10 mouse cellular contexts compared by ENCODE assay signal in the genomic region with DNA sequence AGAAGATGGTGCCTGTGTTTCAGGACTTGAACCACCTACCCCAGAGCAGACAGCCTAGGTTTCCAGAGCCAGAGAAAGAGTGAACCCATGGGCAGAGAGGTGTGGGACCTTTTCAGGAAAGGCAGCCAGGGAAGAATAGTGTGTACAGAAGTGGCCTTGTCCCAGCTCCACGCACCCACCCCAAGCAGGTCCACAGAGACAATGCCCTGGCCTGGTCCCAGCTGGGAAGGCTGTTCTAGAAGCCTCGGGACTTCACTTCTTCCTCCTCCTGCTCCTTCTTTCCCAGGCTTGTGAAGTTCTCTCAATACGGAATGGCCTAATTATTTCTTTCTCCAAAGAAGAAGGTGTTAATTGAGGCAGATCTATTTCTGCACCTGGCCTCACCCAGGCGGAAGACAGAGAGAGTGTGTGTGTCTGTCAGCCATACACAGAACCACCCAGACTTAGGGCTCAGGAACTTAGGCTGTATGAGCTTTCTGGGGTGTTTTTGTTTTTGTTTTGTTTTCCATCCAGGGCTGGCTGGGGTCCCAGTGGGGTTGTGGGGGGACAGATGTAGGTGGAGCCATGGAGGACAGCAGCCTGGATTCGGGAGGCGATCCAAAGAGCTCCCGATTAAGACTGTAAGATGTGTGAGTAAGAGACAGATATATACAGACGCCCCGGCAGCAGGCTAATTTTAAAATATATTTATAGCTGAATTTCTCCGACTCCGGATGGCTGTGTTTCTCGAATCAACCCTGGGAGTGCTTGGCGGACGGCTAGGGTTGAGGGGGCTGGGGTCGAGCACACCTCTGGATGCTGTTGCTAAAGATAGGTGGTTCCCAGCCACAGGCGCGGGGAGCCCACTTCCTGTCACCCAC.
DNase-seq lines count a peak whose midpoint lies in the region; ATAC-seq and TF ChIP-seq lines count a peak whose summit lies in the region.
"Had no signal": no experiment of that assay in that cellular context is flagged by ENCODE, and none has a peak within 500 bp of the region (broad histone marks: within the 10 kb centered on the region; RNA-seq: fewer than 3 reads in every experiment).

No protein-coding gene starts in this region.

- no peak overlapping the region for H3K4me3 ChIP-seq in hindbrain, embryonic 14.5 days (replicated peaks; ENCODE audit: low read length)
- H3K4me3 ChIP-seq in hindbrain, embryonic 12.5 days, result no peak overlapping the region
- no peak overlapping the region for H3K4me3 ChIP-seq in forebrain, embryonic 15.5 days
- H3K4me3 ChIP-seq in heart, embryonic 14.5 days (ENCODE audit: control insufficient read depth in 1 of 2, insufficient read depth in 1 of 2, low read depth in 1 of 2, low read length in 2 of 2), result no peak overlapping the region
- no peak overlapping the region for H3K4me3 ChIP-seq in limb, embryonic 10.5 days
- H3K4me3 ChIP-seq in stomach, postnatal 0 days (ENCODE audit: low read depth, low read length), result no peak overlapping the region

- no peaks in the 10 kb centered on the region for H3K9me3 ChIP-seq in hindbrain, embryonic 14.5 days (ENCODE audit: control insufficient read depth, low read length)
- no peaks in the 10 kb centered on the region for H3K9me3 ChIP-seq in hindbrain, embryonic 12.5 days (replicated peaks)
- H3K9me3 ChIP-seq in forebrain, embryonic 15.5 days, result no peaks in the 10 kb centered on the region
- H3K9me3 ChIP-seq in heart, embryonic 14.5 days (ENCODE audit: control insufficient read depth, low read length), result no peaks in the 10 kb centered on the region
- H3K9me3 ChIP-seq in limb, embryonic 10.5 days (replicated peaks), result no peaks in the 10 kb centered on the region
- no peaks in the 10 kb centered on the region for H3K9me3 ChIP-seq in stomach, postnatal 0 days (ENCODE audit: control insufficient read depth, low read length)

- no peaks in the 10 kb centered on the region for H3K27me3 ChIP-seq in hindbrain, embryonic 14.5 days (ENCODE audit: control insufficient read depth, insufficient read depth, low read length)
- H3K27me3 ChIP-seq in hindbrain, embryonic 12.5 days, result no peaks in the 10 kb centered on the region
- H3K27me3 ChIP-seq in forebrain, embryonic 15.5 days, result no peaks in the 10 kb centered on the region
- no peaks in the 10 kb centered on the region for H3K27me3 ChIP-seq in heart, embryonic 14.5 days (ENCODE audit: control insufficient read depth, insufficient read depth, low read length)
- H3K27me3 ChIP-seq in limb, embryonic 10.5 days (ENCODE audit: low read depth, poor library complexity, severe bottlenecking), result no peaks in the 10 kb centered on the region
- H3K27me3 ChIP-seq in stomach, postnatal 0 days (ENCODE audit: control insufficient read depth, insufficient read depth, low read length), result no peaks in the 10 kb centered on the region

- H3K4me2 ChIP-seq in hindbrain, embryonic 14.5 days (replicated peaks), result no peak overlapping the region
- no peak overlapping the region for H3K4me2 ChIP-seq in hindbrain, embryonic 12.5 days (replicated peaks)
- H3K4me2 ChIP-seq in forebrain, embryonic 15.5 days (replicated peaks), result no peak overlapping the region
- H3K4me2 ChIP-seq in heart, embryonic 14.5 days (ENCODE audit: low read length), result peak overlapping the region; percentile 41
- H3K4me2 ChIP-seq in stomach, postnatal 0 days (replicated peaks; ENCODE audit: low read depth), result no peak overlapping the region

- WGBS in hindbrain, embryonic 14.5 days, result 84% methylated on average over 17 of the region's 17 CpGs
- WGBS in hindbrain, embryonic 12.5 days, result 83% methylated on average over 17 of the region's 17 CpGs
- 67% methylated on average over 17 of the region's 17 CpGs for WGBS in forebrain, embryonic 15.5 days
- 26% methylated on average over 17 of the region's 17 CpGs for WGBS in heart, embryonic 14.5 days
- 85% methylated on average over 17 of the region's 17 CpGs for WGBS in limb, embryonic 10.5 days
- 60% methylated on average over 17 of the region's 17 CpGs for WGBS in stomach, postnatal 0 days

- no peak overlapping the region for H3K9ac ChIP-seq in hindbrain, embryonic 14.5 days
- no peak overlapping the region for H3K9ac ChIP-seq in hindbrain, embryonic 12.5 days
- no peak overlapping the region for H3K9ac ChIP-seq in forebrain, embryonic 15.5 days (replicated peaks)
- peak overlapping the region; percentile 45; the same call in 1 of the 2 replicates for H3K9ac ChIP-seq in heart, embryonic 14.5 days (ENCODE audit: low read length)
- no peak overlapping the region for H3K9ac ChIP-seq in stomach, postnatal 0 days (ENCODE audit: low read length)

- H3K36me3 ChIP-seq in hindbrain, embryonic 14.5 days (replicated peaks; ENCODE audit: control insufficient read depth, insufficient read depth), result peaks cover 40% of the 10 kb centered on the region
- peaks cover 25% of the 10 kb centered on the region; the same call in 1 of the 2 replicates for H3K36me3 ChIP-seq in hindbrain, embryonic 12.5 days
- H3K36me3 ChIP-seq in forebrain, embryonic 15.5 days, result peaks cover 3% of the 10 kb centered on the region; the same call in 1 of the 2 replicates
- no peaks in the 10 kb centered on the region for H3K36me3 ChIP-seq in heart, embryonic 14.5 days (ENCODE audit: control insufficient read depth, insufficient read depth, low read length)
- H3K36me3 ChIP-seq in limb, embryonic 10.5 days, result no peaks in the 10 kb centered on the region
- no peaks in the 10 kb centered on the region for H3K36me3 ChIP-seq in stomach, postnatal 0 days (ENCODE audit: control insufficient read depth, insufficient read depth, low read length)

- no peak for TF ChIP-seq EP300 in stomach, postnatal 0 days (optimal IDR thresholded peaks at IDR 0.05)

- TF ChIP-seq CTCF in stomach, postnatal 0 days (IDR thresholded peaks at IDR 0.05; ENCODE audit: low read depth), result no peak

- no peaks in the 10 kb centered on the region for H3K4me1 ChIP-seq in hindbrain, embryonic 14.5 days (replicated peaks; ENCODE audit: control insufficient read depth, insufficient read depth, low read length)
- H3K4me1 ChIP-seq in hindbrain, embryonic 12.5 days, result no peaks in the 10 kb centered on the region
- peaks cover 20% of the 10 kb centered on the region for H3K4me1 ChIP-seq in forebrain, embryonic 15.5 days
- peaks cover 8 to 9% of the 10 kb centered on the region in 2 experiments; a peak in 3 of 4 replicates for H3K4me1 ChIP-seq in heart, embryonic 14.5 days (ENCODE audit: control insufficient read depth in 2 of 2, insufficient read depth in 2 of 2, low read length in 2 of 2)
- peaks cover 6% of the 10 kb centered on the region; the same call in 1 of the 2 replicates for H3K4me1 ChIP-seq in limb, embryonic 10.5 days
- H3K4me1 ChIP-seq in stomach, postnatal 0 days (replicated peaks; ENCODE audit: control insufficient read depth, insufficient read depth), result no peaks in the 10 kb centered on the region

- ATAC-seq in hindbrain, embryonic 14.5 days (ENCODE audit: low FRiP score), result no peak
- ATAC-seq in hindbrain, embryonic 12.5 days (ENCODE audit: low FRiP score), result no peak
- ATAC-seq in forebrain, embryonic 15.5 days (replicated peaks), result 0 out of 2 replicates have a peak, but pooled peaks have one; percentile 53
- no peak for ATAC-seq in heart, embryonic 14.5 days (ENCODE audit: insufficient number of reproducible peaks, insufficient read depth, low FRiP score, low read depth)
- ATAC-seq in stomach, postnatal 0 days (ENCODE audit: low FRiP score, low TSS enrichment), result no peak
- ATAC-seq in megakaryocyte-erythroid progenitor cell, adult 5-6 weeks (replicated peaks; ENCODE audit: low FRiP score, low TSS enrichment, poor library complexity, severe bottlenecking), result no peak

- H3K27ac ChIP-seq in hindbrain, embryonic 14.5 days, result peak overlapping the region; percentile 62
- no peak overlapping the region for H3K27ac ChIP-seq in hindbrain, embryonic 12.5 days
- H3K27ac ChIP-seq in forebrain, embryonic 15.5 days (replicated peaks), result peak overlapping the region; percentile 67
- H3K27ac ChIP-seq in heart, embryonic 14.5 days (replicated peaks in 1 of 2; ENCODE audit: control insufficient read depth in 1 of 2, insufficient read depth in 1 of 2, low read depth in 2 of 2, low read length in 2 of 2), result peak overlapping the region; percentile 9 to 17; a peak in 1 of 4 replicates
- 0 out of 2 replicates have a peak overlapping the region, but pooled peaks have one; percentile 7 for H3K27ac ChIP-seq in limb, embryonic 10.5 days
- H3K27ac ChIP-seq in stomach, postnatal 0 days (replicated peaks), result no peak overlapping the region

- no peak for DNase-seq in hindbrain, embryonic 14.5 days (ENCODE audit: low spot score)
- DNase-seq in limb, embryonic 10.5 days (ENCODE audit: low spot score), result no peak
- DNase-seq in stomach, postnatal 0 days (ENCODE audit: low spot score), result no peak
- no peak for DNase-seq in lung, postnatal 4 days
- DNase-seq: gastrocnemius, postnatal 25 days; lung, adult 18-20 months had no signal

Comparison
In these comparisons a context has a peak if more than half of its experiments do, and no peak if none do; other contexts are left out.
1. H3K27ac ChIP-seq: peak in hindbrain, embryonic 14.5 days (single experiment), forebrain, embryonic 15.5 days (single experiment), heart, embryonic 14.5 days (2 of 2) and limb, embryonic 10.5 days (single experiment); none in hindbrain, embryonic 12.5 days (single experiment) and stomach, postnatal 0 days (single experiment).